ENCODE assay signal across 8 mouse cellular contexts in the genomic region with DNA sequence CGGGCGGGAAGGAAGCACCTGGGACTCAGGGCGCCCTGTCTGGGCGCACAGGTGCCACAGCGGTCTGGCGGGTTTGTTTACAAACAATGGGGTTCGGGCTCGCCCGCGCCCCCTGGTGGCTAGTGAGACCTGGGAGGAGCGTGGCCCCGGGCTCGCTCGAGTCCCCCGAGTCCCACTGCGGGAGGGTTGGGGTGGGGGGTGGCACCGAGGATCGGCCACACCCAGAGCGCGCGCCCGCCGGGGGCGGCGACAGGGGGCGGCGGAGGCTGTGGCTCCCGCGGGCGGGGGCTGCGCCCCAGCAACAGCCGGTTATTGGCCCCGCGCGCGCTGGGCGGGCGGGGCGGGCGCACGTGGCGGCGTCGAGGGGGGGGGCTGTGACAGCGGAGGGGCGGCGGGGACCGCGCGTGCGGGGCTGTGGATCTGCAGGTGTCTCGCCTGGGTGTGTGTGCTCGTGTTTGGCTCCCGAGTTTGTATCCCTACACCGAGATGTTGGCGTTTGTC. TPM values are rescaled to one million over a fixed set of nuclear protein-coding genes. Genes with fewer than 3 reads are reported as not detected.
DNase-seq lines count a peak whose midpoint lies in the region; ATAC-seq lines count a peak whose summit lies in the region.

No protein-coding gene starts in this region.

- H3K4me3 ChIP-seq in intestine, embryonic 15.5 days (replicated peaks), result peak overlapping the region; percentile 63
- peak overlapping the region; percentile 65 for H3K4me3 ChIP-seq in limb, embryonic 11.5 days (ENCODE audit: low read depth, low read length)
- H3K4me3 ChIP-seq in midbrain, embryonic 12.5 days, result peak overlapping the region; percentile 71

- DNase-seq in urinary bladder, adult 18-20 months (ENCODE audit: low spot score in 2 of 2), result peak; percentile 77 to 82
- no peak for DNase-seq in urinary bladder, postnatal 10 days (ENCODE audit: low spot score)
- peak; percentile 82 for DNase-seq in embryo, embryonic 11 days
- DNase-seq in gastrocnemius, postnatal 36 days, result peak; percentile 83 to 88
- peak; percentile 88 for DNase-seq in limb, embryonic 11.5 days (ENCODE audit: low spot score)
- DNase-seq in spleen, adult 18-20 months, result peak; percentile 74 to 86

- peaks cover 54% of the 10 kb centered on the region for H3K4me1 ChIP-seq in intestine, embryonic 15.5 days (replicated peaks)
- peaks cover 34% of the 10 kb centered on the region for H3K4me1 ChIP-seq in limb, embryonic 11.5 days (ENCODE audit: control insufficient read depth, insufficient read depth, low read length)
- peaks cover 50% of the 10 kb centered on the region for H3K4me1 ChIP-seq in midbrain, embryonic 12.5 days

- no peaks in the 10 kb centered on the region for H3K9me3 ChIP-seq in intestine, embryonic 15.5 days
- no peaks in the 10 kb centered on the region; the same call in 1 of the 2 replicates for H3K9me3 ChIP-seq in limb, embryonic 11.5 days (ENCODE audit: control insufficient read depth, low read length)
- H3K9me3 ChIP-seq in midbrain, embryonic 12.5 days, result no peaks in the 10 kb centered on the region

- peak overlapping the region; percentile 62 for H3K9ac ChIP-seq in intestine, embryonic 15.5 days
- H3K9ac ChIP-seq in limb, embryonic 11.5 days (ENCODE audit: low read length), result peak overlapping the region; percentile 45
- H3K9ac ChIP-seq in midbrain, embryonic 12.5 days (replicated peaks), result peak overlapping the region; percentile 61

- no peaks in the 10 kb centered on the region for H3K27me3 ChIP-seq in intestine, embryonic 15.5 days (replicated peaks)
- no peaks in the 10 kb centered on the region for H3K27me3 ChIP-seq in limb, embryonic 11.5 days (ENCODE audit: control insufficient read depth, insufficient read depth, low read length)
- peaks cover 36% of the 10 kb centered on the region for H3K27me3 ChIP-seq in midbrain, embryonic 12.5 days

- 0% methylated on average over 28 of the region's 56 CpGs for WGBS in intestine, embryonic 15.5 days
- WGBS in limb, embryonic 11.5 days, result under 1% methylated on average over 49 of the region's 56 CpGs
- 1% methylated on average over 38 of the region's 56 CpGs for WGBS in midbrain, embryonic 12.5 days

- H3K27ac ChIP-seq in intestine, embryonic 15.5 days, result peak overlapping the region; percentile 66
- H3K27ac ChIP-seq in limb, embryonic 11.5 days (replicated peaks; ENCODE audit: low read depth, low read length), result no peak overlapping the region; the same call in 1 of the 2 replicates
- H3K27ac ChIP-seq in midbrain, embryonic 12.5 days (replicated peaks), result peak overlapping the region; percentile 64

- intact Hi-C loops in gastrocnemius, postnatal 36 days (cut with DNase I), result loop anchor here (5.0 kb wide), 1 partner anchor 62 kb away; no protein-coding TSS in a partner anchor

- ATAC-seq in intestine, embryonic 15.5 days, result peak; percentile 17
- no peak for ATAC-seq in limb, embryonic 11.5 days (ENCODE audit: insufficient number of reproducible peaks, low FRiP score, low TSS enrichment, low read depth)
- no peak for ATAC-seq in midbrain, embryonic 12.5 days (ENCODE audit: low FRiP score, low read depth)

- no peaks in the 10 kb centered on the region for H3K36me3 ChIP-seq in intestine, embryonic 15.5 days
- H3K36me3 ChIP-seq in limb, embryonic 11.5 days (ENCODE audit: control insufficient read depth, insufficient read depth, low read length), result no peaks in the 10 kb centered on the region
- no peaks in the 10 kb centered on the region for H3K36me3 ChIP-seq in midbrain, embryonic 12.5 days

- H3K4me2 ChIP-seq in intestine, embryonic 15.5 days (replicated peaks), result peak overlapping the region; percentile 99
- H3K4me2 ChIP-seq in limb, embryonic 11.5 days (ENCODE audit: low read depth, severe bottlenecking), result peak overlapping the region; percentile 98
- H3K4me2 ChIP-seq in midbrain, embryonic 12.5 days (replicated peaks), result peak overlapping the region; percentile 96

RNA-seq across cellular contexts. Expression of a gene that starts 1.9 kb away (rescaled TPM):
- 1 to 10 TPM; 1.4 to 2.2 TPM for total RNA-seq in gastrocnemius, postnatal 36 days (2021)
- polyA plus RNA-seq in intestine, embryonic 15.5 days (2015; fragmentation: Nextera tagmentation; extraction: Ambion mirVana), result 5.9 and 6.4 TPM in 2 replicates
- 5.0 and 6.8 TPM in 2 replicates for polyA plus RNA-seq in limb, embryonic 11.5 days (2014; fragmentation: Nextera tagmentation; extraction: Ambion mirVana)
- polyA plus RNA-seq in midbrain, embryonic 12.5 days (2016; fragmentation: Nextera tagmentation; extraction: Ambion mirVana), result 17.3 and 18.9 TPM in 2 replicates

RNA-seq across cellular contexts. Expression of a gene that starts 23.5 kb away (rescaled TPM):
- total RNA-seq in gastrocnemius, postnatal 36 days (2021), result 10 to 100 TPM; 40.7 to 44.6 TPM
- 23.3 and 24.7 TPM in 2 replicates for polyA plus RNA-seq in intestine, embryonic 15.5 days (2015; fragmentation: Nextera tagmentation; extraction: Ambion mirVana)
- 20.2 and 23.8 TPM in 2 replicates for polyA plus RNA-seq in limb, embryonic 11.5 days (2014; fragmentation: Nextera tagmentation; extraction: Ambion mirVana)
- 43.2 and 48.8 TPM in 2 replicates for polyA plus RNA-seq in midbrain, embryonic 12.5 days (2016; fragmentation: Nextera tagmentation; extraction: Ambion mirVana)

RNA-seq across cellular contexts. Expression of a gene that starts 36.7 kb away (rescaled TPM):
- total RNA-seq in gastrocnemius, postnatal 36 days (2021), result 10 to 100 TPM; 12.2 to 15.1 TPM
- polyA plus RNA-seq in intestine, embryonic 15.5 days (2015; fragmentation: Nextera tagmentation; extraction: Ambion mirVana), result 16.4 and 16.6 TPM in 2 replicates
- polyA plus RNA-seq in limb, embryonic 11.5 days (2014; fragmentation: Nextera tagmentation; extraction: Ambion mirVana), result 7.9 and 9.6 TPM in 2 replicates
- 20.5 and 20.6 TPM in 2 replicates for polyA plus RNA-seq in midbrain, embryonic 12.5 days (2016; fragmentation: Nextera tagmentation; extraction: Ambion mirVana)

RNA-seq across cellular contexts. Expression of a gene that starts 50.7 kb away (rescaled TPM):
- total RNA-seq in gastrocnemius, postnatal 36 days (2021), result 1 to 10 TPM; 1.7 to 1.8 TPM
- 2.4 TPM in 2 replicates for polyA plus RNA-seq in intestine, embryonic 15.5 days (2015; fragmentation: Nextera tagmentation; extraction: Ambion mirVana)
- polyA plus RNA-seq in limb, embryonic 11.5 days (2014; fragmentation: Nextera tagmentation; extraction: Ambion mirVana), result 0.38 and 0.55 TPM in 2 replicates
- polyA plus RNA-seq in midbrain, embryonic 12.5 days (2016; fragmentation: Nextera tagmentation; extraction: Ambion mirVana), result 1.3 and 1.5 TPM in 2 replicates
